Mouse (Mus musculus) spleen, postnatal 14 days (tissue): ENCODE measurements around the gene Cux2.

Experiments used
- DNase-seq, 2 experiments: peaks; one replicate each; pipeline ENCODE4 v3.0.0; 2021 to 2022; ENCODE audit warnings: low spot score in 2 of 2

Gene Cux2

DNA sequence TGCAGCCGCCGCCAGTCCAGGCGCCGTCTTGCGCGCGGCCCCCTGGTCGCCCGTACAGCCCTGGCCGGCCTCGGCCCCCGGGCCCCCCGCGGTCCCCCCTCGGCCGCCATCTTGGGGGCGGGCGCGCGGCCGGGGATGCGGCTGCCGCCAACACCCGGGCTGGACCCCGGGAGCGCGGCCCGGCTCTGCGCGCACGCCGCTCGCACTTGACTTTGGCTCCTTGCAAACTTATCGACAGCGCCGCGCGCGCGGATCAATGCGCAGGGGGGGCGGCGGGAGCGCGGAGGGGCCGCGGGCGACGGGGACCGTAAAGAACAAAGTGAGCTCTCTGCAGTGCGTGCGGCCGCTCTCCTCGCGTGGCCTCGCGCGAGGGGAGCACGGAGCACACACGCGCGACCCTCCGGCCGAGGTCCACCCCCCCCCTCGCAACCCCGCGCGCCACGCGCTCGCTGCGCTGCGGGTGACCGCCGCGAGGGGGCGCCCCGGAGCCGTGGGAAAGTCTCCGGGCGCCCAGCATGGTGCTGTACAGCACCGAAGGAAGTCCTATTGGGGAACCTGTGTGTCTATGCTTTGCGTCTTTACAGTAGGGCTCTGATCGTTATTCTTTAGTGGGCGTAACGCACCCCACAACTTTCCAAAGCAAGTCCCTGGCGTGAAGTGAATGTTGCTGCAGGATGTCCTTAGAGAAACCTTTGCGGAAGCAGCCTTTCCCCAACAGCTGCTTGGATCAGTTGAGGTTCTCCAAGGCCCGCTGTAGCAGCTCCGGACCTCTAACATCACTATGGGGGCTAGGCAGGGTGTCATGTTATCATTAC is at the start of gene Cux2:
Cux2 (minus strand) TSS at position 86 of the 815 bp plus-strand sequence.
- DNase-seq, result peak in 1 of 2 experiments; percentile 49

DNA sequence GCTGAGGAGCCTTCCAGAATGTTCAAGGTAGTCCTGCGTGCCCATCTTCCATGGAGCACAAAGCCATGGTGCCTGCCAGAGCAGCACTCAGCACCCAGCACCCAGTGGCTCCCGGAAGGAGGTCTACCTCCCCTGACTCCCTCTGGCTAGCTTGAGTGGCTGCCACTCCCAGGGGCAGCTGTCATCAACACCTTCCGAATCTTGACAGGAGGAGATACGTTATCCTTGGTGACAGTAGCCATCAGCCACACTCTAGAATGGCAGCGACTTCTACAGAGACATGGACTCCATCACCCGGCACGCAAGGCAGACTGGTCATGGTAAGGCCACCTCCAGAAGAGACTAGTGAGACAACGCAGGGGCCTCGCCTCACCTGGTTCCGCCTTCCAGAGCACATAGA is 44.5 kb upstream of the Cux2 start:
- DNase-seq, result no peak

DNA sequence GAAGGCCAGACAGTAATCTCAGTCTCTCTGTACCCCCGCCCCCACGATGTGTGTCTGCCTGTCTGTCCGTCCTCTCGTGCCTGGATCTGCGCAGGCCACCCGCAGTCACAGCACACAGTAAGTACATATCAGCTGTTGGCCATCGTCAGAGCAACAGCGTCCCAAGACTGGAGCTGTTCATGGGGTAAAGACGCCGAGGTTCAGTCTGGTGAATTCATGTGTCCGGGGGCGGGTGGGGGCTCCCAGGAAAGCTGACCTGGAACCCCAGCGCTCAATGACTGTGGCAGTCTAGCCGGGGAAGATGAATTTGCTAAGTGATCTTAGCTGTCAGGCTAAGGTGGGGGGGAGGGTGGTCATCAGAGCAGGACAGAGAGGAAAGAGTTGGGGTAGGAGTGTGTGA is 43.8 kb upstream of the Cux2 start:
- no peak for DNase-seq

DNA sequence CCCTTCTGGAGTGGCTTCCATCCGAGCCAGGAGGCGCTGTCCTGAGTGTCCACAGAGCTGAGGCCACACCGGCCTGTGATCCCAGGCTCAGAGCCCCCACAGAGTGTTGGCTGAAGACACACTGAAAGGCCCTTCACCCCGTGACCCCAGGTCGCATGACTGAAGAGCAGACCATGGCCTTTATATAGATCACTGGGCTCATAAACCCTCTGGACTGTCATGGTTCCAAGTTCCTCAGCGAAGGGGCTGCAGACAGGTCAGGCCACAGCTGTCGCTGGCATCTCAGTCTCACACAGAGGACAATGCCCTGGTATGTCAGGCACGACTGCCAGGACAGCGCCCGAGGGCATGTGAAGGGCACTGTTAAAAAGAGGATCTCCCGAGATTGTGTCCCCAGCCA is 42.9 kb upstream of the Cux2 start:
- DNase-seq, result no peak

DNA sequence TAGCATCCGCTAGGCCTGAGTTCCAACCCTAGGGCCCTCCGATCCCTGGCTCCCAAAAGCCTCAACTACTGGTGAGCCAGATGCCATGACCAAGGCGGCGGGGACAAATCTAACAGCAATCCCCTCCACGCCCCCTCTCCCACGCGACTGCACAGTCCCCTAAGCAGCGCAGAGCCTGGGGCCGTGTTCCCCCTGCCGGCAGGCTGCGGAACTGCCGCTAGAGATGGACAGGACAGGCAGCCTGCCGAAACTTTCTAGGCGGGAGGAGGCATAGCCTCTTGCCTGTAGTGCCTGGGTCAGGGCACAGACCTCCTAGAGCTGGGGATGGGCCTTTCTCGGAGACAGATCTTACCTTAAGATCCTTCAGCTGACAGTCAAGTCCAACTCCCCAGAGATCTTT is 41.2 kb upstream of the Cux2 start:
- peak in 1 of 2 experiments; percentile 47 for DNase-seq

DNA sequence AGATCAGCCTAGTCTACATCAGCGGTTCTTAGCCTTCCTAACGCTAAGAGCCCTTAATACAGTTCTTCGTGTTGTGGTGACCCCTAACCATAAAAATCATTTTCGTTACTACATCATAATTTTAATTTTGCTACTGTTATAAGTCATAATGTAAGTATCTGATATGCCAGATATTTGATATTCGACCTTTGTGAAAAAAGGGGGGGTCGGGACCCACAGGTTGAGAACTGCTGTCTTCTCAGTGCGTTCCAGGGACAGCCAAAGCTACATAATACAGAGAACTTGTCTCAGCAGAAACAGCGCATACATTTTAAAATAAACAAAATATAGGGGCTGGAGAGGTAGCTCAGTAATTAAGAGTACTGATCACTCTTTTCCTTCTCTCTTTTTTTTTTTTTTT is 39.8 kb upstream of the Cux2 start:
- DNase-seq, result no peak

DNA sequence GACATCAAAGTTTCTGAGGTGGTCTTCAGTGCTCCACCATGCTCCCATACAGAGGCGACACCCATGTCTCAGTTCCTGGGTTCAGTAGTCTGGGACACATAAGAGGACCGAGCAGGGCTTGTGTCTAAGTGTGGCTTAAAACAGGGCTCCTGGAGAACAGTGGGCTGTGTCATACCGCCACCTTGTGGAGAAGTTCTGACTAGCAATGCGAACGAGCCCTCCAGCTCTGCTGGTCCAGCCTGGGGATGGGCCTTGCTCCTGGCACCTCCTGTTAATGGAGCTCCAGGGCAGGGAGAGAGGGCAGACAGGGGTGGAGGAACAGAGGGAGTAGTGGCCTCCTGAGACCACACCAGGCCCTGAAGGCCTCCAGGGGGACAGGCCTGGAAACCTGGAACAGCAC is 39.0 kb upstream of the Cux2 start:
- peak; percentile 48 to 77 for DNase-seq

DNA sequence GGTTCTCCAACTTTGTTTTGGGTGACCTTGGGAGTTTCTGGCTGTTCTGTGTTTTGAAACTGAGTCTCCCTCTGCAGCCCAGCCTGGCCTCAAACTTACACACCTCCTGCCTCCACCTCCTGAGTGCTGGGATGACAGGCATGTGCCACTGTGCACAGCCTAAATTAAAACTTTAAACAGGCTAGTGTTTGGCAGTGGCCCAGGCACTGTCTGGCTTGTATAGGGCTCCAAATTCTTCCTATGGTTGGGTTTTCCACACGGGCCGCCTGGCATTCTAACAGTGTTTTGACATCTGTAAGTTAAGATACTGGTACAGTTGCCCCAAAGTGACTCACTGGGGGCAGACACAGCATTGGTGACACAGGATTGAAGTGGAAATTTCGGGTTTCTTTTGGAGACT is 36.2 kb upstream of the Cux2 start:
- DNase-seq, result no peak

DNA sequence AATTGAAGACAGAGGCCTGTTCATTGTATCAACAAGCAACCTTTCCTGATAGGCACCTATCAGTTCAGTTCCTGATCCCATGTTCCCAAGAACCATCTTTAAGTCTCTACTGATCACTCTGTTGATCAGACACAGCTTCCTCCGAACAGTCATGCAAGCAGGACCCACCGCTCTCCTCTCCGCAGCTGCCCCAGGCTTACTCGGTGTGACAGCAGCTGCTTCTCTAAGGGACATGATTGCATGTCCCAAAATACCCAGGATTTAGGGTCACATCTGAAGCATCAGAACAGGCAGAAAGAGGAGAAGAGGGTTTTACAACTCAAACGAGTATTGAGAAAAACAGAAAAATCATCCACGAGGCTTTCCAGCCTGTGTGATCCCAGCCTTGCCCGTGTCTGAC is 35.4 kb upstream of the Cux2 start:
- DNase-seq, result no peak

DNA sequence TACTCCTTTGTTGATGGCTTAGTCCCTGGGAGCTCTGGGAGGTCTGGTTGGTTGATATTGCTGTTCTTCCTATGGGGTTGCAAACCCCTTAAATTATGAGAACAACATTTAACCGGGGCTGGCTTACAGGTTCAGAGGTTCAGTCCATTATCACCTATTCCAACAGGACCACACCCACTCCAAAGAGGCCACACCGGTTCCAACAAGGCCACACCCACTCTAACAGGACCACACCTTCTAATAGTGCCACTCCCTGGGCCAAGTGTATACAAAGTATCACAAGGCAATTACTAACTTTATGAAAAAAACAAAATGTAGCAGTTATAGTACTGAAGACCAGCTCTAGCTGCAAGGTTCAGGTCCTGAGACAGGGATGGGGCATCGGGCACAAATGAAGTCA is 34.6 kb upstream of the Cux2 start:
- no peak for DNase-seq

DNA sequence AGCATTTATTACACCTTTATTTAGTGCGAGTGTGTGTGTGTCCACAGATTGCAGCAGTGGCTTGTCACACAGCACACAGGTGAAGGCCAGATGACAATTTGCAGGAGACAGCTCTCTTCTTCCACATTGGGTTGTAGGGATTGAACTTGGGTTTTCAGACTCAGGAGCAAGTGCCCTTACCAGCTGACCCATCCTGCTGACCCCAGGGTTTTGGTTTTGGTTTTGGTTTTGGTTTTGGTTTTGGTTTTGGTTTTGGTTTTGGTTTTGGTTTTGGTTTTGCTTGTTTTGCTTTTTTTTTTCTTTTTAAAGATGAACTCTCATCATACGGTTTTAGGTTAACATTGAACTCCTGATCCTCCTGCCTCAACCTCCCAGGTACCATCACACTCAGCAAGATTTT is 33.4 kb upstream of the Cux2 start:
- DNase-seq, result no peak

DNA sequence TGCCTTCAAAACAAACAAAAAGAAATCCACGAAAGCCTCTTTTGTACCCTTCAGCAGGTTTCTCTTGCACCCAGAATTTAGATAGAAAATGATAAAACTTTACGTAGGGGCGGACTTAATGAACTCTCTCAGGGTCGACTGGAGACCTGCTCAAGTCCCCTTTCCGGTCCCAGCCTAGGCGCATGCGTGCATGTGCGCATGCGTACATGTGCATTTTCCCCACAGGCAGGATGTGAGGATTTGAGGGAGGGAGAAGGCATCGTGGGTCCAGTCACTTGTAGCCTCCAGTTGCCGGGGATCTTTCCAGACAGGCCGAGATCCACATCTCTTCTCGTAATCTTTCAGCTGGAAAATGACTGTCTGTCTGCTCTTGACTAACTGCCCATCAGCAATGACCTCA is 31.6 kb upstream of the Cux2 start:
- DNase-seq, result no peak

DNA sequence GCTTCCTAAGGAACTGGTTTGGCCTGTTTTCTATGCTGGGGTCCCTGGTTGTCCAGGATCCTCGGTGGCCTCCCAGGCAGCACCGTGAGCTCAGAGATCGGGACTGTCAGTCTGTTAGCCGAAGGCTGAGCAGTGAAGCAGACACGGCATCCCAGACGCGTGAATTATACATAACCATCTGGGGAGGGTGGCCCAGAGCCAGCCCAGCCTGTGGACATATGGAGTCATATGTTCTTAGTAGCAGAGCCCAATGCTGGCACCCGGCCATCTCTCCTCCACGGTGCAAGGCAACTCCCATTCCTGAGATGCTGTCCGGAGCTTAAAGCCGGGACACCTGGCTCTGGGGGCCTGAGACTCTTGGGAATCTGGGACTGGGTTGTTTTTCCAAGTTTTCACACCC is 31.0 kb upstream of the Cux2 start:
- no peak for DNase-seq

DNA sequence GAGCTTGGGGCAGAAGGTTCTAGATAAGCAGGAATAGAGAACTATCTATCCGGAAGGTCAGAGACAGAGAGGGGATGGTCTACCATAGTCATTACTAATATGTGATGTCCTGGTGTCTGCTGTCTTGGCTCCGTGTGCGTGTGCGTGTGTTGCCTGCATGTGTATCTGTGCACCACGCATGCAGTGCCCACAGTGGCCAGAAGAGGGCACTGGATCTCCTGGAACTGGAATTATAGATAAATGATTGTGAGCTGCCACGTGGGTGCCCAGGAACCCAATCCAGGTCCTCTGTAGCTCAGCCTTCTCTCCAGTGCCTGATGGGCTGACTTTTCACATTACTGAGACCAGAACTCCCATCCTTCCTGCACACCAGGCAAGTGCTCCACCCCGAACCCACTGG is 29.9 kb upstream of the Cux2 start:
- DNase-seq, result no peak

DNA sequence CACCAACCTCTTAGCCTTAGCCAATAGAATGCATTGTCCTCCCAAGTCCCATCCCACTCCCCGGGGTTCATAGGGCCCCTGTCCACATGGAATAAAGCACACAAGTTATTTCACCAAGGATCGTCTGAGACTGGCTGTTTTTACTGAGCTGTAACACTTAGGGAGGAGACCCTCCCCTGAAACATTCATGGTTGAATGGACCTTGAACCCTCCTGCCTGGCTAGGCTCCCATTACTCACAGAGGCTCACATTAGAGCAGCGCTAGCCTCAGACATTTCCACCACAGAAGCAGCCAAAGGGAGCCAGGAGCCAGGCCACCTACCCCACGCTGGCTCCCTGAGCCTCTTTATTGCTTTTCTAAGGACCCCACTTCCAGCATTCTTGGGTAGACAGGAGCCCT is 27.3 kb upstream of the Cux2 start:
- DNase-seq, result no peak

DNA sequence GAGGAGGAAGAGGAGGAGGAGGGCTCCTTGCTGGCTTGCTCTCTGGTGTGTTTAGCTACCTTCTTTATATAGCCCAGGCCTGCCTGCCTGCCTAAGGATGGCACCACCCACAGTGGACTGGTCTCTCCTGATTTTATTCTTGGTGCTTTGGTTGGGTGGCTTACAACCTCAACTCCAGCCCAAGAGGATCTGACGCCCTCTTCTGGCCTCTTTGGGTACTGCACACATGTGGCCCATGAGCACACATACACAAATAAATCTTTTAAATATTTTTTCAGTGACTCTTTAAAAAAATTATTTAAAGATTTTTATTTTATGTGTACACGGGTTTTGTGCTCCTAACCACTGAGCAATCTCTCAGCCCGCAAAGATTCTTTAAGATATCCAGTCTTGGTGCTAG is 25.8 kb upstream of the Cux2 start:
- no peak for DNase-seq

DNA sequence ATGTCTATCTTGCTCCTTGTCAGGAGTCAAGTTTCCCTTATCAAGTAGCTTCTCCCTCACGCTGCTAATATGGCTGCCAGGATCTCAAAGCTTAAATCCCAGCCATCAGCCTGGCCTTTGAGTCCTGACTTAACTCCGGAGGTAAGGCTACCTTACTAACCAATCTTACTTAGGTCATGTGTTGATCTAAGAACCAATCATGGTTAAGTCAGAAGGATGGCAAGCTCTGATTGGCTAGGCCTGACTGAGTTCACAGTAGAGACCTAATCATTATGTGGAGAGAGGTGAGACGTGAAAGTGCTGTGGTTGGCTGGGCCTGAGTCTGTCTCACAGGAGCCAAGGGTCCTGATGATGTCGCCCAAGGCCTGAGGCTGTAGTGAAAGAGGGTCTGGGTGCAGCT is 22.1 kb upstream of the Cux2 start:
- DNase-seq, result no peak

DNA sequence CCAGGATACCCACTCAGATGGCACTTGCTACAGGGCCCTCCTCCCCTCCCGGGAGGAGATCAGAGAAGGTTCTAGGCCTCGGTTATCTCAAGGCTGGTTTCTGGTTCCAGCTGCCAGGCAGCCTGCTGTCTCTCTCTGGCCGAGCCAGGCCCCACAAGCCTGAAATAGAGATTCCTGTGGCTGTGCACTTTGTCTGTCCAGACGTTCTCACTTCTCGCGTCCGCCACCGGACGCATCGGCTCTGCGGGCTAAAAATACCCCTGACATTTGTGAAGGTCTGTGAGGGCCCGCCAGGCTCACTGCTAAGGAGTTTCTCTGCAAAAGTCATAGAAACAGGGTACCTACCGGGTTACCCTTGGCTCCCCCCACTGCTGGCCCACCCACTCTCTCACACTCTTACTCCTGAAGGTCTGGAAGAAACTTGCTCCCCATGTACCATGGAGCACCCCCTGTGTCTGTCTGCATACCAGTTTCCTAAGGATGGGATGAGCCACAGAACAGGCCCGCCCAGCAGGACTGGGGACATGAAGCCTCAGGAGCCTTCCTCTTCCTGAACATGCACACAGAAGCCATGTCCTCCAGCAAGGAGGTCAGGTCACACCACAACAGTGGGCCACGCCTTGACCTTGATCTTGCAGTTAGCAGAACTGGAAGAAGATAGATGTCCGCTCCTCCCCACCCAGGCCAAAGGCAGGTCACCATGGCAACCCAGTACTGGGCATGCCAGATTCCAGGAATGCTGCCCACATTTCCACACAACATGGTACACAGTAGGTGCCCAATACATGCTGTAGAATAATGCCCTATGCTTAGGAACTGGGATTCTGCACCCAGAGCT is 21.3 kb upstream of the Cux2 start:
- DNase-seq, result no peak

DNA sequence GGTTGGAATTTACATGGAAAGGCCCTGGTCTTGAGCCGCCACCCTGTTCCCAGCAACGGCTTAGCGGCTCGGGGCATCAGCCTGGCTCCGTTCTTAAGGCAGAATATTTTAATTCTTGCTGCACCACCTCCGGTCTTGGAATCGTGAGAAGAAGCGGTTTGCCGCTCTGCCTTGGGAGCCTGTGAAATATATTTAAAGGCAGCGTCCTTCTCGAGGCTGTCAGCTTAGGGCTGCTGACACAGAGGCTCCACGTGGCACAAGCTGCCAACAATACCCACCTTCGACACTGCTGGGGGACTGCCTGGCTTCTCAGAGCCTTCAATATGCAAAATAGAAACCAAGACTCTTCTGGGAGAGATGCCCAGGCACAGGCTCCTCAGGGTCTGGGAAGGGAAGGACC is 18.7 kb upstream of the Cux2 start:
- DNase-seq, result no peak

DNA sequence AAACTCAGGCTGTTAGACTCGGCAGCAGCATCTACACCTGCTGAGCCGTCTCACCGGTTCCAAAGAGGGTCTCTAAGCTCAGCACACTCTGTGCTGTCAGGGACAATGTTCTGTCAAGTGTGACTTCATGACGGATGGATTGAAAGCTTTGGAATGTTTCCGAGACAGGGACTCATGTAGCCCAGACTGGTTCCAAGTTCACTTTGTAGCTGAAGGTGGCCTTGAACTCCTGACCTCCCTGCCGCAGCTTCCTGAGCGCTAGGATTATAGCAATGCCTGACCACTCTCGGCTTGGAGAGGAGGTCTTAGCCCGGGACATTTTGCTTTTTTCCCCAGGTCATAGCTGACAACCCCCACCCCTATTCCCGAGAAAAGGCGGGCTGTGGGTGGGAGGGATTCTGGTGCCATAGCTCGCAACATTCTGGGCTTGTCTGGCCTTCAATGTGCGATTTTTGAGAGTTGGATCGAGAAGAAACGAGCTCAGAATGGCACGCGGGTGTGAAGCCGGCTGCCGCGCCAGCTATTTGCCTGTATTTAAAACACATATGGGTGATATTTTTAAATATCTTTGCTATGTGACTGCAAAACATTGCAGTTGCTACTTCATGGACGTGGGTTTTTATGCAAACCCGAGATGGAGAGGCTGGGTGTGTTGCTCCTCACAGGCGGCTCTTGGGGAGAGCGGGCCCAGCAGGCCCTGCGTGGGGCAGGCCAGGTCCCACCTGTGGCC is 13.5 kb upstream of the Cux2 start:
- DNase-seq, result no peak

DNA sequence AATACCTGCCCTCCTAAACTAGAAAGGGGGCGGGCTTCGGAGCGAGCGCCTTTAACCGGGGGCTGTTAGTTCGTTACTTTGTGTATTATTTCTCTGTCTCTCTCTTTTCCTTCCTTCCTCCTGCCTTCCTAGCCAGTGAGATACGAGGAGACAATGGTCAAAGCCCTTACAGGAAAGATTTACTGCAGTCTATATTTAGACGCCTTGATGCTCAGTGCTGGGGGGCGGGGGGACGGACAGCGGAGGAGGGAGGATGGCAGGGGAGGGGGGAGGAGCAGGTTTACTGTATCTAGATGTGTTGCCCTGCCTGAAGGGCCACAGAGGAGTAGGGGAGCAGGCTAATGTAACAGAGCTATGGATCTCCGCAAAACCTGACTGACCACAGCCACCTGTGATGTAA is 12.6 kb upstream of the Cux2 start:
- no peak for DNase-seq

DNA sequence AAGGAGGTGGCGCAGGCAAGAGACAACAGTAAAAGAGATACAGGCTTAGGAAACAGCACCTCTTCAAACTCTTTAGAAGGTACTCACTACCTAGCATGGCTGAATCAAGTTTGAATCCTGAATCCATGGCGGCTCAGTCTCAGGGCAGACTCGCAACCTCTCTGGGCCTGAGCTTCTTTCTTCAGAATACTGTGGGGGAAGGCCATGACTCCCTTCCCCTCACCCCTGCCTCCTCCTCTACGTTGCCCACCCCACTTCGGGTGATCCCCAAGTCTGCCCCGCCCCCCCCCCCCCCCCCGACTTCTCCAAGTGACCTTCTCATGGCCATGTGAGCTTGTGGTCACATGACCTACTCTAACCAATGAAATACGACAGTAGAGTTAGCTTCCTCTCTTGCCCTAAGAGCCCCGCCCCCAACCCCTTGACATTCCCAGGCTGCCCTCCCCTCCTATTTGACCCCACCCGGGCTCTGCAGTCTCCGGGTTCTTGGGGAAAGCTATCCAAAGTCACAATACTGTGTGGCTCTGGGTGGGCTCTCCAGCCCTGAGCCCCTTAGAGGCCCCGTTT is 10.9 kb upstream of the Cux2 start:
- no peak for DNase-seq
